Mouse (Mus musculus): Measurements from ENCODE around the gene Ptprd. TPM values are rescaled to one million over a fixed set of nuclear protein-coding genes. Genes with fewer than 3 reads are reported as not detected.

The Ptprd gene
- polyA plus RNA-seq, 1 experiment from 2014 or later = 76.0 TPM

DNA sequence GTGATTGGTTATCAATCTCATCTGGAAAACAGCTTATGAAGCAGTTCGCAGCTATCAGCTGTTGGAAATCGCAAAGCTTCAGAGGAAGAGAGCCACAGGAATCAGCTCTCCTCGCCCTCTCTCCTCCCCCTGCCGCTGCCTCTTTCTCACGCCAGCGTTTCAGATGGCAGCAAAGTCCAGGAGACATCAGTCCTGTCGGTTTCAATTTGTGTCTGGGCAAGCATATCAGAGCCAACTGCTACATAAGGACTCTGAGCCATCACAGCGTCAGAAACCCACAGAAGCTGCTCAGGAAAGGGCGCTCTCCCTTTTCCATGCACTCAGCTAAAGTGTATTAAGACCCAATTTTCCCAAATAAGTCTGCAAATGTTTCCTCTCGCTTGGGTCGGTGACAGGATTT lies 1884.4 kb downstream of the Ptprd start:
- DNase-seq (peak; percentile 84), ATAC-seq (ENCODE audit: low FRiP score, low TSS enrichment) (peak; percentile 43; the same call in 1 of the 2 replicates)
- Histone ChIP-seq H3K36me3 (ENCODE audit: control insufficient read depth, insufficient read depth, low read length) (no peaks in the 10 kb centered on the region), H3K4me3 (replicated peaks; ENCODE audit: low read depth, low read length) (0 out of 2 replicates have a peak overlapping the region, but pooled peaks have one; percentile 8), H3K9ac (replicated peaks; ENCODE audit: low read length) (peak overlapping the region; percentile 29; the same call in 1 of the 2 replicates), H3K27me3 (ENCODE audit: control insufficient read depth, insufficient read depth, low read length) (no peaks in the 10 kb centered on the region), H3K4me1 (ENCODE audit: control insufficient read depth, insufficient read depth, low read length) (peaks cover 32% of the 10 kb centered on the region), H3K27ac (replicated peaks; ENCODE audit: low read depth, low read length) (peak overlapping the region; percentile 52), H3K4me2 (ENCODE audit: low read length) (peak overlapping the region; percentile 39), H3K9me3 (ENCODE audit: control insufficient read depth, low read length) (no peaks in the 10 kb centered on the region)
- WGBS = 5% methylated on average over 11 of the region's 11 CpGs

DNA sequence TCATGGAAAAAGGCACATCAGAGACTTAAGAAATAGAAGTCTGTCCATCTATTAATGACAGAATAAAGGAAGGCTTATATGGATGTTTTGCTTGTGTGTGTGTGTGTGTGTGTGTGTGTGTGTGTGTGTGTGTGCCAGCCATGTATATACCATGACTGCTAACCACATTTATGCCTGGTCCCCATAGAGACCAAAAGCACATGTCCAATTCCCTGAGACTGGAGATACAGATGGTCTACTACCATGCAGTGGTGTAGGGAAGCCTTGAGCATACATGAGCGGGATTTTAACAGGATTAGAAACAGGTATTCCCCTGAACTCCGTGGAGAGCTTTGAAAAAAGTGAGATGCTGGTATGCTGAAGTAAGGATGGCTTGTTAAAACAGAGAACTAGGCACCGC lies 1886.1 kb downstream of the Ptprd start:
- Histone ChIP-seq H3K9ac (replicated peaks; ENCODE audit: low read length) (no peak overlapping the region), H3K27me3 (ENCODE audit: control insufficient read depth, insufficient read depth, low read length) (no peaks in the 10 kb centered on the region), H3K4me2 (ENCODE audit: low read length) (no peak overlapping the region), H3K4me1 (ENCODE audit: control insufficient read depth, insufficient read depth, low read length) (peaks cover 32% of the 10 kb centered on the region), H3K4me3 (replicated peaks; ENCODE audit: low read depth, low read length) (no peak overlapping the region), H3K36me3 (ENCODE audit: control insufficient read depth, insufficient read depth, low read length) (no peaks in the 10 kb centered on the region), H3K27ac (replicated peaks; ENCODE audit: low read depth, low read length) (no peak overlapping the region), H3K9me3 (ENCODE audit: control insufficient read depth, low read length) (no peaks in the 10 kb centered on the region)
- ATAC-seq (ENCODE audit: low FRiP score, low TSS enrichment) (no peak), DNase-seq (no peak)
- 75% methylated on average over 3 of the region's 3 CpGs for WGBS

GRCm38 (mm10) chr4:76324928-76325327 lies 1886.8 kb downstream of the Ptprd start:
- 40% methylated on average over 10 of the region's 10 CpGs for WGBS
- Histone ChIP-seq H3K27me3 (ENCODE audit: control insufficient read depth, insufficient read depth, low read length) (no peaks in the 10 kb centered on the region), H3K9ac (replicated peaks; ENCODE audit: low read length) (no peak overlapping the region), H3K4me2 (ENCODE audit: low read length) (no peak overlapping the region), H3K4me1 (ENCODE audit: control insufficient read depth, insufficient read depth, low read length) (peaks cover 32% of the 10 kb centered on the region), H3K4me3 (replicated peaks; ENCODE audit: low read depth, low read length) (no peak overlapping the region), H3K36me3 (ENCODE audit: control insufficient read depth, insufficient read depth, low read length) (no peaks in the 10 kb centered on the region), H3K27ac (replicated peaks; ENCODE audit: low read depth, low read length) (peak overlapping the region; percentile 64), H3K9me3 (ENCODE audit: control insufficient read depth, low read length) (no peaks in the 10 kb centered on the region)
- peak; percentile 57 for ATAC-seq (ENCODE audit: low FRiP score, low TSS enrichment)
- DNase-seq = peak; percentile 80

DNA sequence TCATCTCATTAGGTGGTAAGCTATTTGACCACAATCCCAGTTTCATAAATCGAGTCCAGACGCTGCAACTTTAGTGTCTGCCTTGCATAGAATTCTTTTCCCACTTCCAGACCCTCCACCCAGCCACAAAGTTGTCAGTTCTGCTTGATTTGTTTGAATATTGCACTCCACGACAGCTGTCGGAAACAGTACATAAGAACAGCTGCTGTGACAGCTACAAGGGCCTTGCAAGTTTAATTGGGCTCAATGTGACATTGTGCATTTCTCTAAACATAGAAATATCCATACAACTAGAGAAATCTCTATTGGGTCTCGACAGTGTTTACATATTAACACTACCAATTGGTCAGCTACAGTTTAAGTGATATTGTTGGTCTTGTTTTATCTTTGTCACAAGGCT lies 1887.3 kb downstream of the Ptprd start:
- WGBS = 48% methylated on average over 5 of the region's 5 CpGs
- DNase-seq = peak; percentile 50

DNA sequence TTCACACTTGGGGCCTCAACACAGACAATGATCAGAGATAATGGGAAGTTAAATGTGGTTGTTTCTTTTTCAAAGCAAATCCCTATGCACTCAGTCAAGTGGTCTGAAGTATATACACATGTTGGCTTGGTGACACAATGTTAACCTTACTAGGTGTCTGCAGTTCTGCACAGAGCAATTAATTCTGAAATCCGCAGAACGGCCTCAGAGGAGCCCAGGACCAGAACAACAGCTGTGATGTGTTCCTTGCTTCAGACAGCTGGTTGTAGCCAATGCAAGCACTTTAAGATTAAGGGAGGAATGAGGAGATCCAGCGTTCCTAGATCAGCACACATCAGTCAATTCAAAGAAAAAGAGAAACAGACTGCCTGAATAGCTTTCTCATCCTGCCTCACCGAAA lies 1891.9 kb downstream of the Ptprd start:
- DNase-seq (no peak), ATAC-seq (ENCODE audit: low FRiP score, low TSS enrichment) (no peak)
- H3K9ac ChIP-seq (replicated peaks; ENCODE audit: low read length) = no peak overlapping the region
- 81% methylated on average over 4 of the region's 4 CpGs for WGBS
- H3K4me1 ChIP-seq (ENCODE audit: control insufficient read depth, insufficient read depth, low read length) = peaks cover 9% of the 10 kb centered on the region
- no peaks in the 10 kb centered on the region for H3K36me3 ChIP-seq (ENCODE audit: control insufficient read depth, insufficient read depth, low read length)
- no peaks in the 10 kb centered on the region for H3K9me3 ChIP-seq (ENCODE audit: control insufficient read depth, low read length)
- no peak overlapping the region for H3K4me2 ChIP-seq (ENCODE audit: low read length)
- no peak overlapping the region for H3K4me3 ChIP-seq (replicated peaks; ENCODE audit: low read depth, low read length)
- no peaks in the 10 kb centered on the region for H3K27me3 ChIP-seq (ENCODE audit: control insufficient read depth, insufficient read depth, low read length)
- H3K27ac ChIP-seq (replicated peaks; ENCODE audit: low read depth, low read length) = no peak overlapping the region

More for the DNA sequence above, 1887.3 kb downstream of the Ptprd start:
- H3K36me3 ChIP-seq (ENCODE audit: control insufficient read depth, insufficient read depth, low read length) = no peaks in the 10 kb centered on the region
- no peak overlapping the region for H3K4me2 ChIP-seq (ENCODE audit: low read length)
- no peaks in the 10 kb centered on the region for H3K9me3 ChIP-seq (ENCODE audit: control insufficient read depth, low read length)
- H3K9ac ChIP-seq (replicated peaks; ENCODE audit: low read length) = no peak overlapping the region
- no peak overlapping the region for H3K4me3 ChIP-seq (replicated peaks; ENCODE audit: low read depth, low read length)
- no peaks in the 10 kb centered on the region for H3K27me3 ChIP-seq (ENCODE audit: control insufficient read depth, insufficient read depth, low read length)
- ATAC-seq (ENCODE audit: low FRiP score, low TSS enrichment) = peak; percentile 57; the same call in 1 of the 2 replicates
- peaks cover 32% of the 10 kb centered on the region for H3K4me1 ChIP-seq (ENCODE audit: control insufficient read depth, insufficient read depth, low read length)
- peak overlapping the region; percentile 64 for H3K27ac ChIP-seq (replicated peaks; ENCODE audit: low read depth, low read length)

GRCm38 (mm10) chr4:76315977-76316376 lies 1895.8 kb downstream of the Ptprd start:
- 94% methylated on average over 2 of the region's 2 CpGs for WGBS
- H3K27me3 ChIP-seq (ENCODE audit: control insufficient read depth, insufficient read depth, low read length) = no peaks in the 10 kb centered on the region

GRCm38 (mm10) chr4:76313749-76314148 lies 1898.0 kb downstream of the Ptprd start:
- Histone ChIP-seq H3K9me3 (ENCODE audit: control insufficient read depth, low read length) (no peaks in the 10 kb centered on the region), H3K4me2 (ENCODE audit: low read length) (no peak overlapping the region), H3K9ac (replicated peaks; ENCODE audit: low read length) (no peak overlapping the region), H3K4me1 (ENCODE audit: control insufficient read depth, insufficient read depth, low read length) (peaks cover 10% of the 10 kb centered on the region; the same call in 1 of the 2 replicates), H3K27ac (replicated peaks; ENCODE audit: low read depth, low read length) (peak overlapping the region; percentile 67), H3K4me3 (replicated peaks; ENCODE audit: low read depth, low read length) (no peak overlapping the region), H3K36me3 (ENCODE audit: control insufficient read depth, insufficient read depth, low read length) (no peaks in the 10 kb centered on the region), H3K27me3 (ENCODE audit: control insufficient read depth, insufficient read depth, low read length) (no peaks in the 10 kb centered on the region)
- 58% methylated on average over 3 of the region's 3 CpGs for WGBS
- ATAC-seq (ENCODE audit: low FRiP score, low TSS enrichment) (0 out of 2 replicates have a peak, but pooled peaks have one; percentile 14), DNase-seq (peak; percentile 51)

More at GRCm38 (mm10) chr4:76315977-76316376, 1895.8 kb downstream of the Ptprd start:
- no peaks in the 10 kb centered on the region for H3K9me3 ChIP-seq (ENCODE audit: control insufficient read depth, low read length)
- H3K36me3 ChIP-seq (ENCODE audit: control insufficient read depth, insufficient read depth, low read length) = no peaks in the 10 kb centered on the region
- peaks cover 10% of the 10 kb centered on the region; the same call in 1 of the 2 replicates for H3K4me1 ChIP-seq (ENCODE audit: control insufficient read depth, insufficient read depth, low read length)
- H3K9ac ChIP-seq (replicated peaks; ENCODE audit: low read length) = no peak overlapping the region
- no peak overlapping the region for H3K27ac ChIP-seq (replicated peaks; ENCODE audit: low read depth, low read length)
- no peak for DNase-seq
- ATAC-seq (ENCODE audit: low FRiP score, low TSS enrichment) = no peak
- H3K4me3 ChIP-seq (replicated peaks; ENCODE audit: low read depth, low read length) = no peak overlapping the region
- H3K4me2 ChIP-seq (ENCODE audit: low read length) = no peak overlapping the region

GRCm38 (mm10) chr4:76312593-76312992 lies 1899.2 kb downstream of the Ptprd start:
- WGBS = 89% methylated on average over 3 of the region's 3 CpGs
- no peaks in the 10 kb centered on the region for H3K27me3 ChIP-seq (ENCODE audit: control insufficient read depth, insufficient read depth, low read length)
- H3K27ac ChIP-seq (replicated peaks; ENCODE audit: low read depth, low read length) = no peak overlapping the region
- ATAC-seq (ENCODE audit: low FRiP score, low TSS enrichment) (no peak), DNase-seq (no peak)
- H3K4me2 ChIP-seq (ENCODE audit: low read length) = no peak overlapping the region
- peaks cover 10% of the 10 kb centered on the region; the same call in 1 of the 2 replicates for H3K4me1 ChIP-seq (ENCODE audit: control insufficient read depth, insufficient read depth, low read length)
- no peaks in the 10 kb centered on the region for H3K9me3 ChIP-seq (ENCODE audit: control insufficient read depth, low read length)
- no peak overlapping the region for H3K4me3 ChIP-seq (replicated peaks; ENCODE audit: low read depth, low read length)
- H3K9ac ChIP-seq (replicated peaks; ENCODE audit: low read length) = no peak overlapping the region
- H3K36me3 ChIP-seq (ENCODE audit: control insufficient read depth, insufficient read depth, low read length) = no peaks in the 10 kb centered on the region

- Histone ChIP-seq H3K27me3 (ENCODE audit: control insufficient read depth, insufficient read depth, low read length) (no peaks in the 10 kb centered on the region), H3K27ac (replicated peaks; ENCODE audit: low read depth, low read length) (no peak overlapping the region), H3K4me2 (ENCODE audit: low read length) (no peak overlapping the region), H3K9me3 (ENCODE audit: control insufficient read depth, low read length) (no peaks in the 10 kb centered on the region), H3K9ac (replicated peaks; ENCODE audit: low read length) (no peak overlapping the region), H3K4me3 (replicated peaks; ENCODE audit: low read depth, low read length) (no peak overlapping the region), H3K4me1 (ENCODE audit: control insufficient read depth, insufficient read depth, low read length) (no peaks in the 10 kb centered on the region), H3K36me3 (ENCODE audit: control insufficient read depth, insufficient read depth, low read length) (no peaks in the 10 kb centered on the region)
- WGBS = 88% methylated on average over 5 of the region's 5 CpGs
- no peak for DNase-seq
- ATAC-seq (ENCODE audit: low FRiP score, low TSS enrichment) = no peak
These were observed 1905.8 kb downstream of the Ptprd start for GRCm38 (mm10) chr4:76305987-76306386.
